Mouse (Mus musculus): Measurements from ENCODE around the gene Pkn1. TPM values are rescaled to one million over a fixed set of nuclear protein-coding genes. Genes with fewer than 3 reads are reported as not detected.

Gene Pkn1
- total RNA-seq, 1 experiment = 24.7 TPM

- Histone ChIP-seq H3K9me3 (ENCODE audit: control insufficient read depth, insufficient read depth, low read depth, low read length) (no peaks in the 10 kb centered on the region), H3K27ac (ENCODE audit: insufficient read depth, low read depth, low read length, poor library complexity, severe bottlenecking) (no peak overlapping the region), H3K4me3 (ENCODE audit: insufficient read depth in 1 of 2, low read depth in 1 of 2, low read length in 2 of 2, poor library complexity in 1 of 2, severe bottlenecking in 1 of 2) (no peak overlapping the region), H3K4me1 (ENCODE audit: control insufficient read depth in 2 of 2, insufficient read depth in 2 of 2, low read length in 2 of 2, poor library complexity in 1 of 2) (0 out of 4 replicates have a peak, but pooled peaks cover 0 to under 1% of the 10 kb centered on the region in 2 experiments), H3K9ac (ENCODE audit: insufficient read depth, low read depth, low read length, poor library complexity, severe bottlenecking) (no peak overlapping the region), H3K36me3 (ENCODE audit: control insufficient read depth, insufficient read depth, low read length, poor library complexity, severe bottlenecking) (no peaks in the 10 kb centered on the region)
- peak; percentile 74 for DNase-seq (ENCODE audit: low read depth, low spot score)
- in situ Hi-C loops (cut with MboI; ENCODE audit: low sequenced_read_pairs in 2 of 2, unreplicated experiment in 2 of 2) = no loop called here
- TF ChIP-seq MAFK (IDR thresholded peaks at IDR 0.05; ENCODE audit: insufficient read depth, low read depth, low read length) (no peak), ZC3H11A (IDR thresholded peaks at IDR 0.05; ENCODE audit: borderline replicate concordance, low read depth, low read length) (no peak), HCFC1 (IDR thresholded peaks at IDR 0.05; ENCODE audit: borderline replicate concordance, insufficient read depth, low read length) (no peak), ZNF384 (IDR thresholded peaks at IDR 0.05; ENCODE audit: low read depth, low read length) (no peak), CHD2 (IDR thresholded peaks at IDR 0.05; ENCODE audit: low read depth, low read length) (no peak)
Observed at GRCm38 (mm10) chr8:83706411-83706810, 7.4 kb upstream of the Pkn1 start.

GRCm38 (mm10) chr8:83703426-83703825 lies 4.4 kb upstream of the Pkn1 start:
- Histone ChIP-seq H3K27ac (ENCODE audit: insufficient read depth, low read depth, low read length, poor library complexity, severe bottlenecking) (no peak overlapping the region), H3K4me1 (ENCODE audit: control insufficient read depth in 2 of 2, insufficient read depth in 2 of 2, low read length in 2 of 2, poor library complexity in 1 of 2) (peaks cover 0 to 4% of the 10 kb centered on the region in 2 experiments; a peak in 1 of 4 replicates), H3K9ac (ENCODE audit: insufficient read depth, low read depth, low read length, poor library complexity, severe bottlenecking) (no peak overlapping the region), H3K4me3 (ENCODE audit: insufficient read depth in 1 of 2, low read depth in 1 of 2, low read length in 2 of 2, poor library complexity in 1 of 2, severe bottlenecking in 1 of 2) (no peak overlapping the region), H3K9me3 (ENCODE audit: control insufficient read depth, insufficient read depth, low read depth, low read length) (no peaks in the 10 kb centered on the region), H3K36me3 (ENCODE audit: control insufficient read depth, insufficient read depth, low read length, poor library complexity, severe bottlenecking) (no peaks in the 10 kb centered on the region)
- DNase-seq (ENCODE audit: low read depth, low spot score) = no peak
- in situ Hi-C loops (cut with MboI; ENCODE audit: low sequenced_read_pairs in 2 of 2, unreplicated experiment in 2 of 2) = no loop called here
- TF ChIP-seq ZNF384 (IDR thresholded peaks at IDR 0.05; ENCODE audit: low read depth, low read length) = no peak
- TF ChIP-seq MAFK (IDR thresholded peaks at IDR 0.05; ENCODE audit: insufficient read depth, low read depth, low read length) = no peak

GRCm38 (mm10) chr8:83700423-83701085 lies 1.6 kb upstream of the Pkn1 start:
- Histone ChIP-seq H3K27ac (ENCODE audit: insufficient read depth, low read depth, low read length, poor library complexity, severe bottlenecking) (no peak overlapping the region), H3K4me3 (ENCODE audit: insufficient read depth in 1 of 2, low read depth in 1 of 2, low read length in 2 of 2, poor library complexity in 1 of 2, severe bottlenecking in 1 of 2) (no peak overlapping the region), H3K9ac (ENCODE audit: insufficient read depth, low read depth, low read length, poor library complexity, severe bottlenecking) (no peak overlapping the region), H3K9me3 (ENCODE audit: control insufficient read depth, insufficient read depth, low read depth, low read length) (no peaks in the 10 kb centered on the region), H3K4me1 (ENCODE audit: control insufficient read depth in 2 of 2, insufficient read depth in 2 of 2, low read length in 2 of 2, poor library complexity in 1 of 2) (peaks cover 4 to 9% of the 10 kb centered on the region in 2 experiments; a peak in 3 of 4 replicates), H3K36me3 (ENCODE audit: control insufficient read depth, insufficient read depth, low read length, poor library complexity, severe bottlenecking) (no peaks in the 10 kb centered on the region)
- TF ChIP-seq ZC3H11A (IDR thresholded peaks at IDR 0.05; ENCODE audit: borderline replicate concordance, low read depth, low read length) (no peak), CHD2 (IDR thresholded peaks at IDR 0.05; ENCODE audit: low read depth, low read length) (no peak)
- in situ Hi-C loops (cut with MboI; ENCODE audit: low sequenced_read_pairs in 2 of 2, unreplicated experiment in 2 of 2) = no loop called here
- DNase-seq (ENCODE audit: low read depth, low spot score) = no peak

DNA sequence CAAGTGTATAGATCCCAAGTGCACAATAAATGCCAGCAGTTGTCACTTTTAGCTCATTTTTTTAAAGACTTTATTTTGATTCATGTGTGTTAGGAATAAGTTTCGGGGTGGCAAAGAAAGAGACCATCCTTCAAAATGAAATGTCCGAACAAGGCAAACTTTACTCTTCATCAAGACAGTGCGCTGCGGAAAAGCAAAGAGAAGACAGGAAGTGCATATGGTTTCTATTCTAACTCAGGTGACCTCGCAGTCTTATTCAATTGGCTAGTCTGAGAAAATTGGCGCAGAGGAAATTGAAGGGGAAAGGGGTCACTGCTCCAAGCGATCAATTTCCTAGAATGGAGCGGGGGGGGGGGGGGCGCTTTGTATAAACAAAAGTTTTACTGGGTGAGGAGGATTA lies 587 bp upstream of the Pkn1 start:
- H3K27ac ChIP-seq (ENCODE audit: insufficient read depth, low read depth, low read length, poor library complexity, severe bottlenecking) = no peak overlapping the region
- DNase-seq (ENCODE audit: low read depth, low spot score) = no peak
- no peak overlapping the region; the same call in 1 of the 2 replicates for H3K9ac ChIP-seq (ENCODE audit: insufficient read depth, low read depth, low read length, poor library complexity, severe bottlenecking)
- peaks cover 4 to 9% of the 10 kb centered on the region in 2 experiments; a peak in 3 of 4 replicates for H3K4me1 ChIP-seq (ENCODE audit: control insufficient read depth in 2 of 2, insufficient read depth in 2 of 2, low read length in 2 of 2, poor library complexity in 1 of 2)
- H3K36me3 ChIP-seq (ENCODE audit: control insufficient read depth, insufficient read depth, low read length, poor library complexity, severe bottlenecking) = no peaks in the 10 kb centered on the region
- H3K9me3 ChIP-seq (ENCODE audit: control insufficient read depth, insufficient read depth, low read depth, low read length) = no peaks in the 10 kb centered on the region
- no peak for TF ChIP-seq HCFC1 (IDR thresholded peaks at IDR 0.05; ENCODE audit: borderline replicate concordance, insufficient read depth, low read length)
- TF ChIP-seq ZC3H11A (IDR thresholded peaks at IDR 0.05; ENCODE audit: borderline replicate concordance, low read depth, low read length) = no peak
- H3K4me3 ChIP-seq (ENCODE audit: insufficient read depth in 1 of 2, low read depth in 1 of 2, low read length in 2 of 2, poor library complexity in 1 of 2, severe bottlenecking in 1 of 2) = peak overlapping the region; percentile 72 to 86
- in situ Hi-C loops (cut with MboI; ENCODE audit: low sequenced_read_pairs in 2 of 2, unreplicated experiment in 2 of 2) = no loop called here

DNA sequence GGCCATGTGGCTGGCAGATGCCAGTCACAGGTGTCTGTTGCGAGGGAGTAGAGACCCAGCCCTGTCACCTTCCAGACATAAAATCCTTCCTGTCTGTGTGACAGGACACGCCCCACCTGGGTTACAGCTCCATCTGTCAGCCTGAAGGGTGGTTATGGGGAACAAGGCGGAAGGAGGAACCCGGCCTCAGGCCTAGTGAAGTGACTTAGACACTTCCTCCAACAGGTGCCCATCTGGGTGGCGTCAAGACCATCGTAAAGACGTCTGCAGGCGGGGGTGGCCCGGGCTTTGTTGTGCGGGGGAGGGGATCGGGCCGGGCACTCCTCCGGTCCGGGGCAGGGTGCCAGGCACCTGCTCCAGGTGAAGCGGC lies 703 bp downstream of the Pkn1 start:
- Histone ChIP-seq H3K36me3 (ENCODE audit: control insufficient read depth, insufficient read depth, low read length, poor library complexity, severe bottlenecking) (no peaks in the 10 kb centered on the region), H3K4me3 (ENCODE audit: insufficient read depth in 1 of 2, low read depth in 1 of 2, low read length in 2 of 2, poor library complexity in 1 of 2, severe bottlenecking in 1 of 2) (peak overlapping the region; percentile 86 to 97), H3K27ac (ENCODE audit: insufficient read depth, low read depth, low read length, poor library complexity, severe bottlenecking) (no peak overlapping the region), H3K9me3 (ENCODE audit: control insufficient read depth, insufficient read depth, low read depth, low read length) (no peaks in the 10 kb centered on the region), H3K9ac (ENCODE audit: insufficient read depth, low read depth, low read length, poor library complexity, severe bottlenecking) (peak overlapping the region; percentile 82), H3K4me1 (ENCODE audit: control insufficient read depth in 2 of 2, insufficient read depth in 2 of 2, low read length in 2 of 2, poor library complexity in 1 of 2) (peaks cover 4 to 13% of the 10 kb centered on the region in 2 experiments; a peak in 3 of 4 replicates)
- no peak for DNase-seq (ENCODE audit: low read depth, low spot score)
- TF ChIP-seq ZNF384 (IDR thresholded peaks at IDR 0.05; ENCODE audit: low read depth, low read length) = no peak
- no peak for TF ChIP-seq MAFK (IDR thresholded peaks at IDR 0.05; ENCODE audit: insufficient read depth, low read depth, low read length)
- in situ Hi-C loops (cut with MboI; ENCODE audit: low sequenced_read_pairs in 2 of 2, unreplicated experiment in 2 of 2) = no loop called here

Measured in ES-E14 (cell line).